Mouse (Mus musculus): ENCODE data around the gene Prrt1.

Gene Prrt1

GRCm38 (mm10) chr17:34646906-34647787, 17.8 kb downstream of the Prrt1 start, which contains the start of gene Atf6b:
TSS of gene Atf6b (plus strand) at chr17:34647146.
- in situ Hi-C loops (cut with MboI, MseI): loop anchor here (25.0 kb wide), 1 partner anchor 465 kb away; the partner anchor contains the start of genes Csnk2b, Gpank1, Ly6g5b and Ly6g5c

GRCm38 (mm10) chr17:34648141-34648890, 19.0 kb downstream of the Prrt1 start:
- in situ Hi-C loops (cut with MboI, MseI): loop anchor here (25.0 kb wide), 1 partner anchor 464 kb away; the partner anchor contains the start of genes Csnk2b, Gpank1, Ly6g5b and Ly6g5c

- in situ Hi-C loops (cut with MboI, MseI): loop anchor here (25.0 kb wide), 1 partner anchor 463 kb away; the partner anchor contains the start of genes Csnk2b, Gpank1, Ly6g5b and Ly6g5c
Measured at GRCm38 (mm10) chr17:34649106-34649864, 20.0 kb downstream of the Prrt1 start.

- in situ Hi-C loops (cut with MboI, MseI): no loop called here
Measured at GRCm38 (mm10) chr17:34650781-34651180, 21.4 kb downstream of the Prrt1 start.

GRCm38 (mm10) chr17:34651507-34652221, 22.3 kb downstream of the Prrt1 start:
- in situ Hi-C loops (cut with MboI, MseI): no loop called here

GRCm38 (mm10) chr17:34652546-34652945, 23.2 kb downstream of the Prrt1 start:
- in situ Hi-C loops (cut with MboI, MseI): no loop called here

- in situ Hi-C loops (cut with MboI, MseI): no loop called here
Measured at GRCm38 (mm10) chr17:34652985-34653384, 23.7 kb downstream of the Prrt1 start.

GRCm38 (mm10) chr17:34653746-34654285, 24.5 kb downstream of the Prrt1 start:
- in situ Hi-C loops (cut with MboI, MseI): no loop called here

- in situ Hi-C loops (cut with MboI, MseI): no loop called here
Measured at GRCm38 (mm10) chr17:34654392-34654791, 25.1 kb downstream of the Prrt1 start.

GRCm38 (mm10) chr17:34655160-34655559, 25.8 kb downstream of the Prrt1 start:
- in situ Hi-C loops (cut with MboI, MseI): no loop called here

- in situ Hi-C loops (cut with MboI, MseI): no loop called here
Measured at GRCm38 (mm10) chr17:34655581-34655991, 26.3 kb downstream of the Prrt1 start.

- in situ Hi-C loops (cut with MboI, MseI): no loop called here
Measured at GRCm38 (mm10) chr17:34656666-34657065, 27.3 kb downstream of the Prrt1 start.

- in situ Hi-C loops (cut with MboI, MseI): no loop called here
Measured at GRCm38 (mm10) chr17:34657271-34657670, 27.9 kb downstream of the Prrt1 start.

- in situ Hi-C loops (cut with MboI, MseI): no loop called here
Measured at GRCm38 (mm10) chr17:34658145-34658544, 28.8 kb downstream of the Prrt1 start.

- in situ Hi-C loops (cut with MboI, MseI): no loop called here
Measured at GRCm38 (mm10) chr17:34658591-34658990, 29.3 kb downstream of the Prrt1 start.

- in situ Hi-C loops (cut with MboI, MseI): no loop called here
Measured at GRCm38 (mm10) chr17:34659181-34659896, 30.0 kb downstream of the Prrt1 start.

- in situ Hi-C loops (cut with MboI, MseI): no loop called here
Measured at GRCm38 (mm10) chr17:34659897-34660214, 30.5 kb downstream of the Prrt1 start.

- in situ Hi-C loops (cut with MboI, MseI): no loop called here
Measured at GRCm38 (mm10) chr17:34660259-34660820, 31.0 kb downstream of the Prrt1 start.

GRCm38 (mm10) chr17:34661121-34661591, 31.8 kb downstream of the Prrt1 start:
- in situ Hi-C loops (cut with MboI, MseI): no loop called here

- in situ Hi-C loops (cut with MboI, MseI): no loop called here
Measured at GRCm38 (mm10) chr17:34662468-34662867, 33.1 kb downstream of the Prrt1 start.

Data from T-helper 1 cell (primary cell).